Mouse (Mus musculus) gastrocnemius, adult 8-10 months (tissue): ENCODE measurements around the gene Pdcd6ip. TPM values are rescaled to one million over a fixed set of nuclear protein-coding genes. Genes with fewer than 3 reads are reported as not detected.
A peak's percentile ranks its signal among the peaks of the same experiment; 100 is the strongest.
"Not testable (repeated sequence)": the region's sequence is repeated elsewhere in the genome, so short reads cannot be mapped to it uniquely, and the experiment has no call there.

Experiments
- DNase-seq, 2 experiments: peaks; one replicate each; pipeline ENCODE4 v3.0.0; 2022; ENCODE audit warnings: low spot score in 2 of 2
- total RNA-seq, 4 experiments: library from RNA; stranded (reverse); gene quantifications; 2 replicates each; pipeline ENCODE4 v1.2.4; 2022

The Pdcd6ip gene
- total RNA-seq, 4 experiments from 2014 or later, result 31.3 to 38.5 (median 36.6) TPM

DNA sequence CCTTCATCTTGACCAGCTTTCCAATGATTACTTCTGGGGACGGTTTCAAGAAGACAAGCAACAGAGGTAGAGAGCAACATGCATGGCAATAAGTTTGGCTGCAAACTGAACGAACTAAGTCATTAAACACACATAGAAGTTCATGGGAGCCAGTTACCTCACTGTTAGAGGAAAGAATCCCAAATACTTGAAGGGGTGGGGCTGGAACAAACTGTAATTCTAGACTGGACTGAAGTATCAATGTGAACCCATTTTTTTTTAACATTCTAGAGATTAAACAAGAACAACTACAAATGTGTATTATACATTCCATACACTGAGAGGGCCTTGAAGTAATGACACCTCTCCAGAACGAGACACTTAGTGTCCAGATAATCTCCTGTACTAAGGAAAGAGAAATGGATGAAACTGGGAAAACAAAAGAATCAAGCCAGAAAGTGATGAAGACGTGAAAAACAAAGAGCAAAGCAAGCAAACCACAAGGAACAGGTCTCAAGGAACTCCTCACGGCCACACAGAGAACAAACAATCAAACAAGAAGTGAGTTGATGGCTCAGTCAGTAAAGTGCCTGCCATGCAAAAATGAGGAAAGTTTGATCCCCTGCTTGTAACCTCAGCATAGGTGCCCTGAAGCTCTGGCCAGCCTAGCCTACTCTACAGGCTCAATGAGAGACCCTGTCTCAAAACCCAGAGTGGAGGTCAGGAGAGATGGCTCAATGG is 6.5 kb downstream of the Pdcd6ip start:
- DNase-seq, result no peak

DNA sequence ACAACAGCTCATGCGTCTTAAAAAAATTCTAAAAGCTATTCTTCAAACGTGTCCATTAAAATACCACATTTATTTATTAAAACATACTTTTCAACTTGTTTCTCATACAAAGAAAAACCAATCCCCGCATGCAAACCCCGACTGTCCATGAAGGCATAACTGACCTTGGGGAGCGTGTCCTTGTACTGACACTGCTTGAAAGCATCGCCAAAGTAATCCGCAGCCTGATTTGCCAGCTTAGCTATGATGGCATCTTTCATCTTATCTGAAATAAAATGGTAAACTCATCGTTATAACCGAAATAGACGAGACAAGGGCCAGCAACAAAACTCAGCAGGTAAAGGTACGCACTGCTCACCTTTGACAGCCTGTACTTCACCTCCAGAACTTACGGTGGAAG is 20.6 kb downstream of the Pdcd6ip start:
- no peak for DNase-seq

DNA sequence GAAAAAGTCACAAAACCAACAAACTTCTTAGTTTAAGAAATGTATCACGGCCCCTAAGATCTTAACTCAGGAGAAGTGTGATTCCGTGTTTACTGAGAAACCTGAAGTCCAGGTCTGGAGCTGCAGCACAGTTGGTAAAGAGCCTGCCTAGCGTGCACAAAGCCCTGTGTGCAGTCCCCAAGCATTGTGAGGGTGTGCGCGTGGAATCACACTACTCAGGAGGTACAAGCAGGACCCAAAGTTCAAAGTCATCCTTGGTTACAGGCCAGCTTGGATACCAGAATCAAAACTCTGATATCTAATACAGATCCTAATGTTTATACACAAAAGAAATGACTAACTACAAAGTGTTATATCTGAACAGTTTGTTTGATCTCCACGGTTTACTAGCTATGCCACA is 34.3 kb downstream of the Pdcd6ip start:
- no peak for DNase-seq

DNA sequence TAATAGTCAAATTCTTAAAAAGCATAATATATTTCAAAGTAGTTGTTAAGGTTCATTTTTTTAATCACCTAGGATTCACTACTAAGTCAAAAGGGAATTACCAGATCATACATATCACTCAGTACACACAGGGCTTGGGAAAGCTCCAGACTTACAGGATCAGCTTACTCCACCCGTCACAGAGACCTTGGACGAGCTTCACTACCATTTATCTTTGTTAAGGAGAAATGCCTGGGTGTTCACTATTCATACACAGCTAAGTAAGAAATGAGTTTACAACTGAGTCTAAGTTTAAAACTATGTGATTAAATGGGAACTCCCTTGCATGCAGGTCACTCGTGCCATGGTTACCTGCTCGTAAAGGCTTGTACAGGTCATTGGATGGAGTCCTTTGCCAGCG is 35.7 kb downstream of the Pdcd6ip start:
- no peak for DNase-seq

DNA sequence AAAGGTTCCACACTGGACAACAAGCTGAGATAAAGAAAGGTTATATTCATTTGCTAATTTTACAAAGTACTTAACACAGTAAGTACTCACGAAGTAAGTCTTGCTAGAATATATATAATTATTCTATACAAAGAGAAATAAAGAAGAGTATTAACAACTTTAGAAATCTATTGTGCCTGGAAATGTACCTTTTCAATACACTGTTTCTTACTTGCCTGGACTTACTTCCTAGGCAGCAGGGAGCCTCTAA is 37.3 kb downstream of the Pdcd6ip start:
- no peak for DNase-seq

GRCm38 (mm10) chr9:113670105-113670856 is 37.8 kb downstream of the Pdcd6ip start:
- DNase-seq, result no peak

GRCm38 (mm10) chr9:113663476-113663875 is 44.6 kb downstream of the Pdcd6ip start:
- DNase-seq, result no peak

DNA sequence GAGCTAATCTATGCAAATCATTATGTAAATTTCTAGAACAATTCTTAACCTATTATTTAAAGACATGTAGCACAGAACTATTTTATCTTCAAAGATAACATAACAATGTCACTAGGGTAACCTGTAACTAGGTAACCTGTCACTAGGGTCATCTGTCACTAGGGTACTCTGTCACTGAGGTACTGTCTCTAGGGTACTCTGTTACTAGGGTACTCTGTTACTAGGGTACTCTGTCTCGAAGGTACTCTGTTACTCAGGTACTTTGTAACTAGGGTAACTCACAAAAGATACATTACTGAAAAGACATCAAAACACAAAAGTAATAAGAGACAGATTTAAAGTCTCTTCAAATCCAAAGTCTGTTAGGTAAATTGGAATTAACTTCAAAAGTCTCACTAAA is 50.2 kb downstream of the Pdcd6ip start:
- DNase-seq, result no peak

DNA sequence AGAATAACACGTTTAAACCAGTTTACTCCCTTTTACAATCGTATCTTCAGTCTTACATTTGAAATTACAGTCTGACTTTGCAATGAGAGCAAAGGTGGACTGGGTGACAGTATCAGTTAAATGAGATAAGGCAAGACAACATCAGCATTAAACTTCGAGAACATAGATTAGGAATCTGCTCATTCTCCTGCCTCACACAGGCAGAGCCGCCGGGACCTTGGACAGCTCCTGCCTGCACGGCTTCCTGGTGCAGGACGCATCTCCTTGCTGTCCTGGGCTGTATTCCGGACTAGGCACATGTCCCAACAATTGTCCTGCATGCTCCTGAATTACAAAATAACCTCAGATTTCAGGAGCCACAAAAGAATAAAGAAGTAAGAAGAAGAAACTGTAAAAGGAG is 54.5 kb downstream of the Pdcd6ip start:
- no peak for DNase-seq

- no peak for DNase-seq
Observed at GRCm38 (mm10) chr9:113650787-113651186, 57.3 kb downstream of the Pdcd6ip start.

GRCm38 (mm10) chr9:113649211-113649610 is 58.8 kb downstream of the Pdcd6ip start:
- not testable (repeated sequence) for DNase-seq

GRCm38 (mm10) chr9:113645837-113646169 is 62.3 kb downstream of the Pdcd6ip start:
- no peak for DNase-seq

- DNase-seq, result peak; percentile 8 to 16
Observed at GRCm38 (mm10) chr9:113645153-113645836, 62.8 kb downstream of the Pdcd6ip start.

DNA sequence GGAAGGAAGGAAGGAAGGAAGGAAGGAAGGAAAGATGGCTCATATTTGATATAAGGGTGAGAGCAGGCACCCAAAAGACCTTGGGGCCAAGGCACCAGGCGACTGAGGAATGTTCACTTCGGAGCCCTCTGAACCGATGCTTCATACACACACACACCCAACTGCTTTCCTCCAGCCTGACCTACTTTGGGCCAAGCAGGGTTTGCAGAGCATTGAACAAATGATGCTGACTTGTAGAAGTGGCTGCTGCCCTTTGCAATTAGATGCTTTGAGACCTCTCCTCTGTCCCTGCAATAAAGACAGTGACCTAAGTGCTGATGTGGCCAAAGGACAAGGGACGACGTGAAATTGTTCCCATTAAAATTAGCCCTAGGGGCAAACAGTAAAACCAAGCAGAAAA is 63.4 kb downstream of the Pdcd6ip start:
- DNase-seq, result no peak

DNA sequence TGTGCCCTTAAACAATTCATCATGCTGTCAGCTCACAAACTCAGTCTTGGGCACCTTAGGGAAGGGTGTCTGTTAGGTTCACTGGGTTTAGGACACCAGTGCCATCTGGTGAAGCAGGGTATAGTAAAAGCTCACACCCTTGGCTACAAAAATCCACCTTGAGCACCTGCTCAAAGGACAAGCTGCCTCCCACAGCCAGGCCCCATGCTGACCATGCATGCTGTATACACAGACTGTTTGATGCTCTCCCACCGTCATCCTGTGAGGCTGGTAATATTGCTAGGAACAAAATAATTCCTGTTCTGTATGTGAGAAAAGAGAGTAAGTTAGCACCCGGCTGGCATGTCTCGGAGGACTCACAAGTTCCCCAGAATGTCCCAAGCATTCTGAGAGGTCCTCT is 64.0 kb downstream of the Pdcd6ip start:
- DNase-seq, result no peak

- no peak for DNase-seq
Observed at GRCm38 (mm10) chr9:113643669-113644068, 64.4 kb downstream of the Pdcd6ip start.

DNA sequence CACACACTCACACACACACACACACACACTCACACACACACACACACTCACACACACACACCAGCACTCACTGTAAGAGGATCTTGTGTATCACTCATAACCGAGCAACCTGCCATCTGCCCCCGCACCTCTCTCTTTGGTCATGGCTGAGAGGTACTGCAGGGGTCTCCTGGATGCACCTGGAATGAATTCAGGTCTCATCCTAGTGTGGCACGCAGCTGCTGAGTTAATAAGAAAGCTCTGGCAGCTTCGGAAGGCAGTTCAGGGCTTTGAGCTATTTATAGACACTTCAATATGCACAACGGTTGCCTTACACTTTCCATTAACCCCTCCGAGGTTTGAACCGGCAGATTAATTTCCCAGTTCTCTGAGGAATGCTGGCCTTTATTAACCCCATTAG is 73.1 kb downstream of the Pdcd6ip start:
- no peak for DNase-seq

DNA sequence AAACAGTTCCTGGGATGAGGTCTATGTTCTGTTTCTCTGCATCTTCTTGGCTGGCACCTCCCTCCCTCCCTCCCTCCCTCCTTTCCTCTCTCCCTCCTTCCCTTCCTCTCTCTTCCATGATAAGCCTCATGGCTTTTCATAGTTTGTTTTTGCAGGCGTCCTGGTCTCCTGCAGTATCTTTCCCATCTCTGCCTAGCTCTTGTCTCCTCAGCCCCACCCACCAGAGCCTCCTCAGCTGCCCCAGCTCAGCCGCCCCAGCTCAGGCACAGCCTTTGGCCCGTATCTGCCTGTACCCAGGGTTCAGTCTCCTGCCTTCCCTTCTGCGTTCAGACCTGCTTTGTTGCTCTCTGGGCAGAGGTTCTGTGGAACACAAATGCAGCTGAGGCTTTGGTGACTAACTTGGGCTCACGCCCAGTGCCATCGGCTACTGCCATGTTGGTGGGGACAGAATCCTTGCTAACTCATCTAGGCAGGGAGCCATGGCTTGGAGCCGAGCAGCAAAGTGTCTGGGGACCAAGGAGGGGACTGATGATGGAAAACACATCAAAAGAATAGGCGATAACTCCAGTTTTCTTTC is 74.8 kb downstream of the Pdcd6ip start:
- DNase-seq, result no peak

GRCm38 (mm10) chr9:113632350-113633043 is 75.6 kb downstream of the Pdcd6ip start:
- no peak for DNase-seq

DNA sequence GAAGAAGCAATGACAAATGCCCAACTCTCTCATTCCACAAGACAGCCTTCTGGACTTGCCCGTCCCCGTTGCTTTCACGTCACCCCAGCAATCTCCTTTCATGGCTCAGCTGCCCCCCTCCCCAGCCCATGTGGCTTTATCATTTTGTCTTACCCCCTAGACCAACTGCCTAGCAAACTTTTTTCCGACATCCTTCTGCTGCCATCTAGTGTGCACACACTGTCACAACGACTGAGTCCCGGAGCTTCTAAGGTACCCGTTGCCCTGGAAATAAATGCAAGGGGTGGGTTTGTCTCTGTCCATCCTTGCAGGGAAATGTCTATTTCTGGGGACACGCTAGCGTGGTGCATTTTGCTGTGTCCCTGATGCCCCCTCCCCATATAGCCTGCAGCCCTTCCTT is 78.4 kb downstream of the Pdcd6ip start:
- no peak for DNase-seq

DNA sequence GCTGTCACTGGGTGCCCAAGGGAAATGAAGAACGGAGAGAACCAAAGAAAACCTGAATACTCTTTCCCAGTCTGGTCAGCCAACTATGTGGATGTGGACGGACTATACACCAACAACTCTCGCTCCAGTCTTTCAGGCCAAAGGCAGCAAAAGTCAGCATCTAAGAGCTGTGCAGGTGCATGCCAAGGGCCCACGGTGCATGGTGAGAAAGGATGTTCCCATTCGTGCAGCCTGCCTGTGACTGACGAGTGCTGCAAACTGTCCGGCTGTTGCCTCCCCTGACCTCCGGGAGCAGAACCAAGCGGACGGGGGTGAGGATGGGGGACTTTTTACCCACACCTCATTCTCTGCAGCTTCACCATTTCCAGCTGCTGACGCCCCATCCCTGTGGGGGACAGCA is 78.9 kb downstream of the Pdcd6ip start:
- no peak for DNase-seq

- no peak for DNase-seq
Observed at GRCm38 (mm10) chr9:113628780-113629179, 79.3 kb downstream of the Pdcd6ip start.
